Mouse (Mus musculus) layer of hippocampus, adult 6 months (tissue): ENCODE results near the gene Bcl2. TPM values are rescaled to one million over a fixed set of nuclear protein-coding genes. Genes with fewer than 3 reads are reported as not detected.

ENCODE experiments used
- long read RNA-seq, 2 experiments: library from polyadenylated mRNA; unstranded; transcript quantifications; one replicate each; pipeline ENCODE4 v2.0.0; 2019 to 2020
- microRNA-seq: library from miRNA; unstranded; fragments of <30 nt; microRNA quantifications from one replicate; pipeline ENCODE4 v1.2.0, GENCODE M21; 2020
- polyA plus RNA-seq: library from polyadenylated mRNA; unstranded; fragments of <200 nt; fragmentation: Nextera tagmentation; gene quantifications from 2 replicates; pipeline ENCODE4 v1.2.3, GENCODE M21; 2021

Bcl2 gene
- polyA plus RNA-seq = 2.5 and 2.7 TPM in 2 replicates
- long read RNA-seq, experiment 1, full-length matches to known transcripts = 5 of 12 reads
- long read RNA-seq, experiment 1, partial matches to known transcripts = 0 of 12 reads
- long read RNA-seq, experiment 1, other reads (novel, unspliced or antisense) = 7 of 12 reads
- long read RNA-seq, experiment 2, full-length matches to known transcripts = 59 of 67 reads
- long read RNA-seq, experiment 2, partial matches to known transcripts = 0 of 67 reads
- long read RNA-seq, experiment 2, other reads (novel, unspliced or antisense) = 8 of 67 reads

DNA sequence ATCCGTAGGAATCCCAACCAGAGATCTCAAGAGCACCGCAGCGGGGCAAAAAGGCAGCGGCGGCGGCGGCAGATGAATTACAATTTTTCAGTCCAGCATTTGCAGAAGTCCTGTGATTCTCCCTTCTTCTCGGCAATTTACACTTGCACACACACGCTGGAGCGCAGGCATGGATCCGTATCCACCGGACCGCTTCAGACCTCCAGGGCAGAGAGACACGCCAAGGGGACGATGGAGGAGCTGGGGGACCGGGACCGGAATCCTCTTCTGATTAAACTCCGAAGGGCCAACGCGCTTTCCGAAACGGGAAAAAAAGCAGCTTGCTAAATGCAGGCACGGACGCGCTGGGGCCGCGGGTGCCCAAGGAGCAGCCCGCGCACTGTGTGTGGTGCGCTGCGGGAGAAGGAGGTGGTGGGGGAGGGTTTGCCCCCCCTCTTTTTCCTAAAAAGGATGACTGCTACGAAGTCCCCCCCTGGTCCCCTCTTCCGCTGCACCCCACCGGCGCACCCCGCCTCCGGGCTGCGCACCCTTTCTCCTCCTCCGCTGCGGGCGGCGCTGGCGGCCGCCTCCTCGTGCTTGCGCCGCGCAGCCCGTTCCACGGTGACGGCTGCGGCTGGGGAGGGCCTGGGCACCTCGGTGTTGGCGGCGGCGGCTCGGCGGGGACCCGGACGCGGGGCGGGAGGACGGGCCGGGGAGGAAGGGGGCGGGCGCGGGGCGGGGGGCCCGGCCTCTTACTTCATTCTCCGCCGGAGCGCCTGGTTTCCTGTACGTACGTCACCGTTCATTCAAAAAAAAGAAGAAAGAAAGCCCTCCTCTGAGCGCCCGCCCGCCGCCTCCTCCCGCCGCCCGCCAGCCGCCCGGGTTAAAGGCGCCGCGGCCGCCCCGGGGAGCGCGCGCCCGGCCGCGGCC lies at the start of gene Bcl2:
Gene Bcl2, minus strand, starts transcription at position 654 of the 909 bp plus-strand sequence.

DNA sequence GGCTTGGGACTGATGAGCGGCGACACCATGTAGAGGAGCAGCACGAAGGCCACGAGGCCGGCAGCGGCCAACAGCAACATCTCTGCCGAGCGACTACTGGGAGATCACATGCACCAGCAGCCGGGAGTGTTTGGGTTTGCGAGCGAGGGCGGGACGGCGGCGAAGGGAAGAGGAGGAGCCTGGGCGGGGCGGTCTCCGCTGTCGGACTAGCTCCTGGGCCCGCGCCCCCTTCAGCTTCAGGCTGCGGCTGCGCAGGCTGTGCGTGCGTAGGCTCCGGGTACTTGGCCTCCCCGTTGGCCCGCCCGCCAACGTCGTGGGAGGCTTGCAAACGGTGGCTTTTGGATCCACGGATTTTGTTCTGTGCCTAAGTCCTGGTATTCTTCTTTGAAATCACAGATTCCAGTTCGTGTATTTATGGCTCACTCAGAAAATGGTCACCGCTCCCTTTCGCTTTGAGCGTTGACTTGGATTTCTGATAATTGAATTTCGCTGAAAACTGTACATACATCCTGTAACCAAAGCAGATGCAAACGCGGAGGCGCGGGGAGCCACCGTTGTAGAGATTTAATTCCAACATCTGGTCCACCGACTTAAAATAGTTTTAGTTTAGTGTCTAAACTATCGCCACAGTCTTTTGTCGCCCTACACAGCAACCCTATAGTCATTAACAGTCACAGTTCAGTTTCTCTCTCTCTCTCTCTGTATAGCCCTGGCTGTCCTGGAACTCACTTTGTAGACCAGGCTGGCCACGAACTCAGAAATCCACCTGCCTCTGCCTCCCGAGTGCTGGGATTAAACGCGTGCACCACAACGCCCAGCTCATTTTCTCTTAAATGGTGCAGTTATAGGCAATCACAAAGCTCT lies 45.7 kb upstream of the Bcl2 start, which contains the start of gene Kdsr:
Gene Kdsr, minus strand, starts transcription at position 156 of the 864 bp plus-strand sequence.

Small RNA genes within 50 kb of the gene (microRNA-seq; reads per million reads assigned to microRNA genes)
- not detected for gene Mir3473f

Other genes starting within 250 kb of the Bcl2 start
- gene Kdsr, start 45.5 kb upstream of the Bcl2 start, polyA plus RNA-seq = 10.0 and 11.5 TPM in 2 replicates
- 21.1 and 24.5 TPM in 2 replicates for gene Vps4b, start 82.5 kb upstream of the Bcl2 start, polyA plus RNA-seq
- 0.40 TPM in 1 of 2 replicates, not detected in the other for gene Serpinb5, start 146.9 kb upstream of the Bcl2 start, polyA plus RNA-seq
- gene Serpinb12, start 220.2 kb upstream of the Bcl2 start, polyA plus RNA-seq = not detected in 2 replicates